Mouse (Mus musculus) liver, embryonic 16.5 days (tissue): ENCODE measurements around the gene Kndc1. TPM values are rescaled to one million over a fixed set of nuclear protein-coding genes. Genes with fewer than 3 reads are reported as not detected.

Experiments used
- ATAC-seq: fragments of 200-750 bp; cut with Nextera tagmentation; 2 replicates; pipeline ENCODE4 v1.8.0; 2017; ENCODE audit warnings: low read depth, mild to moderate bottlenecking, moderate number of reproducible peaks, moderate library complexity
- H3K27ac ChIP-seq: fragments of 300-500 bp; sonication (generic); 2 replicates; pipeline ENCODE4 v1.5.1; 2014; ENCODE audit warnings: mild to moderate bottlenecking, low read length
- H3K27me3 ChIP-seq: fragments of 300-500 bp; sonication (generic); 2 replicates; pipeline ENCODE4 v1.6.1; 2014; ENCODE audit warnings: low read depth, low read length, mixed read lengths; ENCODE audit not compliant: control insufficient read depth, insufficient read depth
- H3K36me3 ChIP-seq: fragments of 300-500 bp; sonication (generic); 2 replicates; pipeline ENCODE4 v1.6.1; 2014; ENCODE audit warnings: mild to moderate bottlenecking; ENCODE audit not compliant: control insufficient read depth, insufficient read depth
- H3K4me1 ChIP-seq: fragments of 300-500 bp; sonication (generic); 2 replicates; pipeline ENCODE4 v1.6.1; 2014; ENCODE audit warnings: low read depth, low read length, mixed read lengths; ENCODE audit not compliant: control insufficient read depth
- H3K4me2 ChIP-seq: fragments of 300-500 bp; sonication (generic); 2 replicates; pipeline ENCODE4 v1.6.1; 2014; ENCODE audit warnings: low read depth, low read length, mixed read lengths
- H3K4me3 ChIP-seq: fragments of 300-500 bp; sonication (generic); 2 replicates; pipeline ENCODE4 v1.5.1; 2014; ENCODE audit warnings: low read depth, mild to moderate bottlenecking, low read length
- H3K9ac ChIP-seq: fragments of 300-500 bp; sonication (generic); 2 replicates; pipeline ENCODE4 v1.6.1; 2014; ENCODE audit warnings: low read depth, low read length
- H3K9me3 ChIP-seq: fragments of 300-500 bp; sonication (generic); replicated peaks from 2 replicates; pipeline ENCODE4 v1.6.1; 2016; ENCODE audit warnings: low read length; ENCODE audit not compliant: control insufficient read depth
- WGBS: fragments of 180-500 bp; shearing (Covaris S2); extraction: QIAGEN DNeasy Blood & Tissue Kit; methylation state at CpG from one replicate; pipeline ENCODE4 v1.1.7; 2014; ENCODE audit not compliant: insufficient replicate concordance; 5-methylcytosine and 5-hydroxymethylcytosine counted together
- polyA plus RNA-seq: library from polyadenylated mRNA; unstranded; fragments of >200 nt; fragmentation: Nextera tagmentation; extraction: Ambion mirVana; gene quantifications from 2 replicates; pipeline ENCODE4 v1.2.1, GENCODE M21; 2015

Kndc1 gene
- not detected in 2 replicates for polyA plus RNA-seq

DNA sequence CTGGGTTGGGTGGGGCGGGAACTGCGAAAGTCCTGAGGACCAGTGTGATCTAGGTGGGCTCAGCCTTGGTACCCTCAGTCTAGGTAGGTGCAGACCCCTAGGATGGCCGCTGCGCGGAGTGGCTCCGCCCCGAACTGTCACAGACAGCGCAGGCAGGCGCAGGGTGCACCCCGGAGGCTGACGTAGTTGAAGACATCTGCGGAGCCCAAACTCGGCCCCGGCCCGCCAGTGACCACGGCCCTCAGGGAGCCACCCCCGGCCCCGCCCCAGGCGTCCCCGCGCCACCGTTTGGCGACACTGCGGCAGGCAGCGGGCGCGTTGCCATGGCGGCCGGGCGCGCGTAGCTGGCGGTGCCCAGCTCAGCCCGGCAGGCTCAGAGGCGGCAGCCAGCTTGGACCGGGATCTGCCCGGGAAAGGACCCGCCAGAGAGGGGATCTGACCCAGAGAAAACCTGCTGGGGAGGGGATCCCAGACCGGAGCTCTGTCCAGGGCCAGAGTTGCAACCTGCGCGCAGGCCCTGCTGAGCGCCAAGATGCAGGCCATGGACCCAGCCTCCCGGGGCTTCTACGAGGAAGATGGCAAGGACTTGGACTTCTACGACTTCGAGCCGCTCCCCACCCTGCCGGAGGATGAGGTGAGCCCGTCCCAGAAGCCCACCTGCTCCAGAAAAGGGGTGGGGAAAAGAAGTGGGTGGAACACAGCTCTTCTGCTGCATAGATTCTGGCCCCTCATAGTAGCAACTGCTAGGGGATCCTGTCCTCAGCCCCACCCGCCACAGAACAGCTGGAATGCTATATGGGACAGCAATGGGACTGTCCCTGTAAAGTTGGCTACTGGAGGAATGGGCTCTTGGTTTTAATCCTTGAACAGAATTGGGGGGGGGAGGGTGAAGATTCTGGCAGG, at the start of gene Kndc1:
Gene Kndc1 (plus strand): TSS at position 42 of the 903 bp plus-strand sequence.
- Histone ChIP-seq H3K9me3 (no peaks in the 10 kb centered on the region), H3K4me2 (no peak within 1 kb of the TSS), H3K4me1 (no peaks in the 10 kb centered on the region), H3K4me3 (no peak within 1 kb of the TSS), H3K27ac (no peak within 1 kb of the TSS), H3K27me3 (peaks cover 25% of the 10 kb centered on the region), H3K9ac (no peak within 1 kb of the TSS), H3K36me3 (no peaks in the 10 kb centered on the region)
- 3% methylated on average over 50 of the region's 50 CpGs for WGBS
- peak; percentile 24; the same call in 1 of the 2 replicates for ATAC-seq

DNA sequence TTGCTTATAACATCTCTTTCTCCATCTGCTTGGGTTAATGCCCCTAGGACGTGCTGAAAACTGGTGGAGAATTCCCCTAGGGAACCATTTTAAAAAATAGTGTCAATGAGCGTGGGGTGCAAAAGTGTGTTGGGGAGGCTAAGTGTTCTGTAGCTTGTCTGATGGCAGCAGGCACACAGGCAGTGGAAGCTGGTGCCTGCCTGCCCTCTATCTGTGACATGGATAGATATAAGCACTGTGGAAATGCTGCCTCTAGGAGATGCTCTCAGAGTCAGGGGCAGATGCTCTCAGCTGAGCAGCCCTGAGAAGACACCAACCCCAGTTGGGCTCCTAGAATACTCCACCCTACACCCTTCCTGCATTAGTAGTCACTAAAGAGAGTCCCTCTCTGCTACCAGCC, 49.4 kb upstream of the Kndc1 start:
- Histone ChIP-seq H3K27ac (no peak overlapping the region), H3K36me3 (no peaks in the 10 kb centered on the region), H3K4me3 (no peak overlapping the region), H3K9me3 (no peaks in the 10 kb centered on the region), H3K4me1 (no peaks in the 10 kb centered on the region), H3K9ac (no peak overlapping the region), H3K4me2 (no peak overlapping the region), H3K27me3 (no peaks in the 10 kb centered on the region)
- ATAC-seq, result no peak
- WGBS, result 49% methylated on average over 2 of the region's 2 CpGs

DNA sequence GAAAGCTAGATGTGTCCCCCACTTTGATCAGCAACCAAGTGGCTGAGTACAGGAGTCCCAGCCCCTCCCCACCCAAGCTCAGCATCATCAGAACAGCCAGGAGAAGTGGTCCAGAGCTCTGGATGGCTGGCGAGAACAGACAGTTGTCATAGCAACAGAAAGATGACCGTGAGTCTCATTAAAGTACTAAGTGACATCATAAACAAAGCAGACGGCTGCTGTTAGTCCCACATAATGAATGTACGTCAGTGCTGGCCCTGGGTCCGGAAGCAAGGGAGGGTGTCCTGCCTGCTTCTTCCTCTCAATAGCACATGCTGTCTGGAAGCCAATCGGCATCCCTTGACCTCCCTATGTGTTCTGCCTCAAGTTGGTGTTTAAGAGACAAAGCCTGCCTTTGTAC, 44.3 kb upstream of the Kndc1 start:
- Histone ChIP-seq H3K9me3 (no peaks in the 10 kb centered on the region), H3K4me3 (no peak overlapping the region), H3K9ac (no peak overlapping the region), H3K27me3 (no peaks in the 10 kb centered on the region), H3K4me2 (no peak overlapping the region), H3K36me3 (no peaks in the 10 kb centered on the region), H3K27ac (no peak overlapping the region), H3K4me1 (no peaks in the 10 kb centered on the region)
- ATAC-seq, result no peak
- 38% methylated on average over 6 of the region's 6 CpGs for WGBS

DNA sequence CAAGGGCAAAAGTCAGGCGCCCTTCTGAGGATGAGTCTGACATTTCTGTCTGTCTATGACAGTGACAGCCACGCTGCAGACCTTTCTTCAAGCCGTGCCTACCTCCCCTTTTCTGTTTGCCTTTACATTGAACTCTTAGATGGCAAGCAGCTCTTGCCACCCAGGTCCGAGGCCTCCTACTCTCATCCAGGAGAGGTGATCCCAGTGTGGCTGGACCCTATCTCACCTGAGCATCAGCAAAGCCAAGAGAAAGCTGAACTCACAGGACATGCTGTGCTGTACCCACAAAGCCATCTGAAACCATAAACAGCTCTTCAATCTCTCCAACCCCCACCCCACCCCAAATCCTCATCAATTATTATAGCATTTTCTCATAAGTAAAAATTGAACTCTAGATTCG, 43.8 kb upstream of the Kndc1 start:
- Histone ChIP-seq H3K9me3 (no peaks in the 10 kb centered on the region), H3K4me2 (no peak overlapping the region), H3K27ac (no peak overlapping the region), H3K4me3 (no peak overlapping the region), H3K27me3 (no peaks in the 10 kb centered on the region), H3K36me3 (no peaks in the 10 kb centered on the region), H3K4me1 (no peaks in the 10 kb centered on the region), H3K9ac (no peak overlapping the region)
- WGBS, result 60% methylated on average over 5 of the region's 5 CpGs
- no peak for ATAC-seq

DNA sequence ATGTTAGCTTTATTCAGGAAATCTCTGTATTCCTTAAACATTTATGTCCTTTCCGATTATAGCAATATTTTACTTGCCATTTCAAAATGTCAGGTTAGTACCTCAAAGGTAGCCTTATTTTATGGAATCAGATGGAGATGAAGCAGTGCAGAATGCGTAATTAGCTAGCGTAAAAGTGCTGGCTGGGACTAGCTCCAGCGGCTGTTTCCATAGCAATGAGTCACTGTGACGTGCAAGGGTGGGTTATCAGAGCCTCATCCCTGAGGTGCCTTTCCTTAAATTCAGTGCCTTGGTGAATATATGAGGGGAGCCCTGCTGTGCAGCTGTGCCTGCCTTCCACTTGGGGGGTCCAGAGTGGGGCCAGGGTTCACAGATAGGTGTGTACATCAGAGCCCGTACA, 43.4 kb upstream of the Kndc1 start:
- Histone ChIP-seq H3K27ac (no peak overlapping the region), H3K9me3 (no peaks in the 10 kb centered on the region), H3K36me3 (no peaks in the 10 kb centered on the region), H3K9ac (no peak overlapping the region), H3K4me1 (no peaks in the 10 kb centered on the region), H3K27me3 (no peaks in the 10 kb centered on the region), H3K4me3 (no peak overlapping the region), H3K4me2 (no peak overlapping the region)
- 65% methylated on average over 6 of the region's 6 CpGs for WGBS
- no peak for ATAC-seq

DNA sequence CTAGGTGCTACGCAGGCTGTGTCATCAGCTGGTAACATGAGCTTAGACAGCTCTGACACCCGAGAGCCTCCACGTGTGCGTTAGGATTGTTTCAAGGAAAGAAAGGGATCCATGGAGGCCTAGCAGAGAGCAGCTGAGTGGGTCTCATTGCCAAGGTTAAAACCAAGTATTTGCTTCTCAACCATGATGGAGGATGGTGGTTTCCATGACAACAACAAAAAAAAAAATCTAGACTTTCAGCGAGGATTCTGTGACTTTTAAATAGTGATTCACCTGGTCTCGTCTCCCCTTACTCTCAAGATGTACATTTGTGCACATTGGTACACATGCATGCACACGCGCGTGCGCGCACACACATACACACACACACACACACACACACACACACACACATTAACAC, 39.2 kb upstream of the Kndc1 start:
- Histone ChIP-seq H3K9me3 (no peaks in the 10 kb centered on the region), H3K4me1 (no peaks in the 10 kb centered on the region), H3K27ac (no peak overlapping the region), H3K4me3 (no peak overlapping the region), H3K27me3 (no peaks in the 10 kb centered on the region), H3K9ac (no peak overlapping the region), H3K4me2 (no peak overlapping the region), H3K36me3 (no peaks in the 10 kb centered on the region)
- WGBS, result 70% methylated on average over 11 of the region's 11 CpGs
- no peak for ATAC-seq

DNA sequence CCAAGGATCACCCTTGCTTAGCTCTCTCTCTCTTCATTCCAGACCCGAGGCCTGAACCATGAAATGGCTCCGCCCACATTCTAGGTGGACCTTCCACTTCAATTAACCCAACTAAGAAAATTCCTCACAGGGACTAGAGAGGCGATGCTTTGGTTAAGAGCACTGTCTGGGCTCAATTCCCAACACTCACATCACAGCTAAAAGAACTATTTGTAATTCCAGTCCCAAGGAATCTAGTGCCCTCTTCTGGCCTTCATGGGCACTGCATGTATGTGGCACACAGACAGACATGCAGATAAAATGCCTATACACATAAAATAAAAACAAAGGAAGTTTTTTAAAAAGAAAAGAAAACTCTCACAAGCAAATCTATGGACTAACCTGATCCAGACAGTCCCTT, 33.1 kb upstream of the Kndc1 start:
- Histone ChIP-seq H3K27me3 (no peaks in the 10 kb centered on the region), H3K36me3 (no peaks in the 10 kb centered on the region), H3K4me3 (no peak overlapping the region), H3K9me3 (no peaks in the 10 kb centered on the region), H3K4me2 (no peak overlapping the region), H3K4me1 (no peaks in the 10 kb centered on the region), H3K9ac (no peak overlapping the region), H3K27ac (no peak overlapping the region)
- 23% methylated on average over 3 of the region's 3 CpGs for WGBS
- no peak for ATAC-seq

DNA sequence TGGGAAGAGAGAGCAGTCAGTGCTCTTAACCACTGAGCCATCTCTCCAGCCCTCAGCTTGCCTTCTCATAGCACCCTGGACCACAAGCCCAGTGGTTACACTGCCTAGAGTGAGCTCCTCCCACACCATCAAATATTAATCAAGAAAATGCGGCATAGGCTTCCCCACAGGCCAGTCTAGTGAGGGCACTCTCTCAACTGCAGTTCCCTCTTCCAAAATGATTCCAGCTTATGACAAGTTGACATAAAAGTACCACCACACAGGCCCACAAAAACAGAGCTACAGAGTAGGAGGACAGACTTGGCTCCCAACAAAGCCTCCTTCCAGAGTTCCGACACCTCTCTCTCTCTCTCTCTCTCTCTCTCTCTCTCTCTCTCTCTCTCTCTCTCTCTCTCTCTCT, 31.4 kb upstream of the Kndc1 start:
- Histone ChIP-seq H3K9ac (no peak overlapping the region), H3K27me3 (no peaks in the 10 kb centered on the region), H3K9me3 (no peaks in the 10 kb centered on the region), H3K4me3 (no peak overlapping the region), H3K27ac (no peak overlapping the region), H3K36me3 (no peaks in the 10 kb centered on the region), H3K4me2 (no peak overlapping the region), H3K4me1 (no peaks in the 10 kb centered on the region)
- ATAC-seq, result no peak
- WGBS, result 68% methylated on average over 2 of the region's 2 CpGs

DNA sequence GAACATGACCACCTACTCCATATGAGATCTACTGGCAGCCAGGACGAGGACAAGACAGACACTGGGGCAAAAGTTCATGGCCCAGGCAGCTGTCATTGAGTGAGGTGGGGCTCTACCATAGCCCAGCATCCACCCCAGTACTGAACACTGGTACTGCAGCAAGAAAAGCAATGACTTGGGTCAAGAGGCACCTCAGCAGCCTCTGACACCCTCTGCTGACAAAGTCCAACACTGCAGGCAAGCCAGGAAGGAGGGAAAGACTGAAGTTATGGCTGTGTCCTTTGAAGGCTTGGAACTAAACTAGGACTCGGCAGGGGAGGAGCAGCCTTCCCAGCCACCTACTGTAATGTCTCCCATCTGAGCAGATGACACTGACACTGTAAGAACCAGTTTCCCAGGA, 30.2 kb upstream of the Kndc1 start:
- H3K27me3 ChIP-seq, result no peaks in the 10 kb centered on the region
- H3K4me3 ChIP-seq, result no peak overlapping the region
- no peak for ATAC-seq
- H3K27ac ChIP-seq, result no peak overlapping the region
- H3K4me1 ChIP-seq, result no peaks in the 10 kb centered on the region
- 21% methylated on average over 2 of the region's 2 CpGs for WGBS
- H3K9ac ChIP-seq, result no peak overlapping the region
- H3K4me2 ChIP-seq, result no peak overlapping the region
- no peaks in the 10 kb centered on the region for H3K9me3 ChIP-seq
- H3K36me3 ChIP-seq, result no peaks in the 10 kb centered on the region
